Mouse (Mus musculus) embryonic fibroblast, embryonic 13.5 days (primary cell): ENCODE data around the gene Nudt1.

Experiments
- CTCF ChIP-seq: IDR thresholded peaks from 2 replicates; pipeline ENCODE4 v1.5.1; 2011; ENCODE audit warnings: mild to moderate bottlenecking, control low read depth, low read length, moderate library complexity, borderline replicate concordance; ENCODE audit not compliant: insufficient read depth
- POLR2A ChIP-seq: IDR thresholded peaks from 2 replicates; pipeline ENCODE4 v1.6.1; 2011; ENCODE audit warnings: low read depth, mild to moderate bottlenecking, control low read depth, low read length, moderate library complexity

- TF ChIP-seq POLR2A = no peak
- TF ChIP-seq CTCF = peak; percentile 39; the same call in 1 of the 2 replicates
Observed at GRCm38 (mm10) chr5:140292152-140292551, 29.3 kb upstream of the Nudt1 start.
